Mouse (Mus musculus): ENCODE measurements around the gene Nuak1. TPM values are rescaled to one million over a fixed set of nuclear protein-coding genes. Genes with fewer than 3 reads are reported as not detected.
"Not testable (repeated sequence)": the region's sequence is repeated elsewhere in the genome, so short reads cannot be mapped to it uniquely, and the experiment has no call there.

The Nuak1 gene
- total RNA-seq (2021) = 10 to 100 TPM; 30.8 to 32.3 TPM

GRCm38 (mm10) chr10:84440541-84441433 is at the start of gene Nuak1:
Nuak1 (minus strand) TSS chr10:84440597.
- DNase-seq (ENCODE audit: low spot score) = peak; percentile 84
- intact Hi-C loops (cut with DNase I) = no loop called here

- no peak for DNase-seq (ENCODE audit: low spot score)
- intact Hi-C loops (cut with DNase I) = no loop called here
Observed at GRCm38 (mm10) chr10:84490115-84490514, 49.7 kb upstream of the Nuak1 start.

- no peak for DNase-seq (ENCODE audit: low spot score)
- intact Hi-C loops (cut with DNase I) = no loop called here
Observed at GRCm38 (mm10) chr10:84488315-84488714, 47.9 kb upstream of the Nuak1 start.

- intact Hi-C loops (cut with DNase I) = no loop called here
- no peak for DNase-seq (ENCODE audit: low spot score)
Observed at GRCm38 (mm10) chr10:84484661-84485060, 44.3 kb upstream of the Nuak1 start.

GRCm38 (mm10) chr10:84483553-84483952 is 43.2 kb upstream of the Nuak1 start:
- intact Hi-C loops (cut with DNase I) = no loop called here
- no peak for DNase-seq (ENCODE audit: low spot score)

GRCm38 (mm10) chr10:84483069-84483468 is 42.7 kb upstream of the Nuak1 start:
- no peak for DNase-seq (ENCODE audit: low spot score)
- intact Hi-C loops (cut with DNase I) = no loop called here

GRCm38 (mm10) chr10:84482418-84482817 is 42.0 kb upstream of the Nuak1 start:
- intact Hi-C loops (cut with DNase I); DNase-seq (ENCODE audit: low spot score): not testable (repeated sequence)

GRCm38 (mm10) chr10:84481327-84481671 is 40.9 kb upstream of the Nuak1 start:
- intact Hi-C loops (cut with DNase I) = no loop called here
- DNase-seq (ENCODE audit: low spot score) = no peak

GRCm38 (mm10) chr10:84480667-84481326 is 40.4 kb upstream of the Nuak1 start:
- DNase-seq (ENCODE audit: low spot score) = peak; percentile 24
- intact Hi-C loops (cut with DNase I) = no loop called here

- no peak for DNase-seq (ENCODE audit: low spot score)
- intact Hi-C loops (cut with DNase I) = no loop called here
Observed at GRCm38 (mm10) chr10:84480146-84480545, 39.7 kb upstream of the Nuak1 start.

- intact Hi-C loops (cut with DNase I) = no loop called here
- DNase-seq (ENCODE audit: low spot score) = no peak
Observed at GRCm38 (mm10) chr10:84477613-84478076, 37.2 kb upstream of the Nuak1 start.

GRCm38 (mm10) chr10:84477045-84477612 is 36.7 kb upstream of the Nuak1 start:
- intact Hi-C loops (cut with DNase I) = no loop called here
- no peak for DNase-seq (ENCODE audit: low spot score)

- intact Hi-C loops (cut with DNase I) = no loop called here
- no peak for DNase-seq (ENCODE audit: low spot score)
Observed at GRCm38 (mm10) chr10:84467555-84468164, 27.3 kb upstream of the Nuak1 start.

GRCm38 (mm10) chr10:84465511-84465910 is 25.1 kb upstream of the Nuak1 start:
- intact Hi-C loops (cut with DNase I) = no loop called here
- DNase-seq (ENCODE audit: low spot score) = no peak

GRCm38 (mm10) chr10:84460420-84461101 is 20.2 kb upstream of the Nuak1 start:
- no peak for DNase-seq (ENCODE audit: low spot score)
- intact Hi-C loops (cut with DNase I) = no loop called here

GRCm38 (mm10) chr10:84458094-84458493 is 17.7 kb upstream of the Nuak1 start:
- intact Hi-C loops (cut with DNase I) = no loop called here
- no peak for DNase-seq (ENCODE audit: low spot score)

GRCm38 (mm10) chr10:84457539-84457938 is 17.1 kb upstream of the Nuak1 start:
- intact Hi-C loops (cut with DNase I) = no loop called here
- DNase-seq (ENCODE audit: low spot score) = no peak

GRCm38 (mm10) chr10:84456632-84457320 is 16.4 kb upstream of the Nuak1 start:
- DNase-seq (ENCODE audit: low spot score) = no peak
- intact Hi-C loops (cut with DNase I) = no loop called here

GRCm38 (mm10) chr10:84451883-84452282 is 11.5 kb upstream of the Nuak1 start:
- intact Hi-C loops (cut with DNase I) = no loop called here
- no peak for DNase-seq (ENCODE audit: low spot score)
